Mouse (Mus musculus) lung, embryonic 16.5 days (tissue): Measurements from ENCODE around the gene Camkmt. TPM values are rescaled to one million over a fixed set of nuclear protein-coding genes. Genes with fewer than 3 reads are reported as not detected.

Experiments
- ATAC-seq: fragments of 200-750 bp; cut with Nextera tagmentation; 2 replicates; pipeline ENCODE4 v1.8.0; 2017; ENCODE audit warnings: low read depth, mild to moderate bottlenecking, moderate library complexity
- H3K27ac ChIP-seq: fragments of 300-500 bp; sonication (generic); 2 replicates; pipeline ENCODE4 v1.5.1; 2014; ENCODE audit warnings: mild to moderate bottlenecking, control low read depth, low read length
- H3K27me3 ChIP-seq: fragments of 300-500 bp; sonication (generic); 2 replicates; pipeline ENCODE4 v1.6.1; 2014; ENCODE audit warnings: low read depth, low read length, mixed read lengths; ENCODE audit not compliant: control insufficient read depth, insufficient read depth
- H3K36me3 ChIP-seq: fragments of 300-500 bp; sonication (generic); 2 replicates; pipeline ENCODE4 v1.6.1; 2014; ENCODE audit warnings: low read length; ENCODE audit not compliant: control insufficient read depth, insufficient read depth
- H3K4me1 ChIP-seq: fragments of 300-500 bp; sonication (generic); replicated peaks from 2 replicates; pipeline ENCODE4 v1.6.1; 2014; ENCODE audit warnings: low read length, mixed read lengths; ENCODE audit not compliant: control insufficient read depth, insufficient read depth
- H3K4me2 ChIP-seq: fragments of 300-500 bp; sonication (generic); 2 replicates; pipeline ENCODE4 v1.6.1; 2014; ENCODE audit warnings: low read depth, low read length, control low read depth
- H3K4me3 ChIP-seq: fragments of 300-500 bp; sonication (generic); 2 replicates; pipeline ENCODE4 v1.5.1; 2014; ENCODE audit warnings: mild to moderate bottlenecking, low read length, control low read depth
- H3K9ac ChIP-seq: fragments of 300-500 bp; sonication (generic); 2 replicates; pipeline ENCODE4 v1.6.1; 2014; ENCODE audit warnings: low read length, control low read depth
- H3K9me3 ChIP-seq: fragments of 300-500 bp; sonication (generic); 2 replicates; pipeline ENCODE4 v1.6.1; 2016; ENCODE audit warnings: low read length; ENCODE audit not compliant: control insufficient read depth
- WGBS: fragments of 180-500 bp; shearing (Covaris S2); extraction: QIAGEN DNeasy Blood & Tissue Kit; methylation state at CpG from one replicate; pipeline ENCODE4 v1.1.7; 2014; 5-methylcytosine and 5-hydroxymethylcytosine counted together
- polyA plus RNA-seq: library from polyadenylated mRNA; unstranded; fragments of >200 nt; fragmentation: Nextera tagmentation; extraction: Ambion mirVana; gene quantifications from 2 replicates; pipeline ENCODE4 v1.2.1, GENCODE M21; 2015

Camkmt gene
- polyA plus RNA-seq, 1 experiment from 2014 or later, result 10.9 TPM

DNA sequence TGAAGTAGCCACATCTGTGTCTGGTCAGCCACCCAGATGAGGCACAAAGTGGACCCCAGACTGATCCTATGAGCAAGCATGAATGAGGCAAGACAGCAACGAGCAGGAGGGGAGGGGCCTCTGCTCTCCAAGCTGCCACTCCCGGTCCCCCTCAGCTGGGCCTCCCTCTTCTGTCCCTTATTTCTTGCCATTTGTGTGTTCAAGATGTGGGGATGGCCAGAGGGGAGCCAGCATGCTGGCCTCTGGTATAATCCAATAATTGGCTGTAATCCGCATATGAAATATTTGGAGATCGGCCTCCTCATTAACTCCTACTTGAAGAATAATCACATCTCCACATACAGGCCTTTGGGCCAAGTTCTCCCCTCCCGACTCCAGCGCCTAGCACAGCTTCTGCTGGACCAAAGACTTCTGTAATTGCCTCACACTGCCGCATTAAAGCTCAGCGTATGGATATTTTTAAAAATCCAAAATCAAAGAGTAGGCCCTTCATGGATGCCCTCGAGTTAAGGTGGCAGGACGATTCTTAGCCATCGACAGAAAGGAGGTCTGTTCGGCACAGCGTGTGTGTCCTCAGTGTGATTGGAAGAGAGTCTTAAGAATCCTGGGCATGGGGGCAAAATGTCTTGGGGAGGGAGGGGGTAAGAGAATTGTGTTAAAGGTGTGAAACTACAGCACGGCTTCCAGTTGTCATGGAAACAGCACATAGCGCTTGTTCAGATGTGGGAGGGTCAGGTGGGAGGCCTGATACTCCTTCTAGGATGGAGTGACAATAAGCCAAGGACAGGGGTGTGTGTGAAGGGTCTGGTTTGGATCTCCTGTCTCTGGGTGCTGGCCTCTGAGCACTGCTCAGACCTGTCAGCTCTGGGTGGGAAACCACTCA is 416.1 kb downstream of the Camkmt start:
- H3K4me2 ChIP-seq, result no peak overlapping the region
- no peaks in the 10 kb centered on the region for H3K36me3 ChIP-seq
- H3K9ac ChIP-seq, result no peak overlapping the region
- no peak overlapping the region for H3K27ac ChIP-seq
- no peaks in the 10 kb centered on the region for H3K4me1 ChIP-seq
- H3K4me3 ChIP-seq, result no peak overlapping the region
- ATAC-seq, result no peak
- H3K27me3 ChIP-seq, result no peaks in the 10 kb centered on the region
- 77% methylated on average over 15 of the region's 15 CpGs for WGBS
- H3K9me3 ChIP-seq, result no peaks in the 10 kb centered on the region

GRCm38 (mm10) chr17:85507089-85507460 is 416.7 kb downstream of the Camkmt start:
- 88% methylated on average over 4 of the region's 4 CpGs for WGBS
- no peaks in the 10 kb centered on the region for H3K36me3 ChIP-seq
- no peaks in the 10 kb centered on the region for H3K27me3 ChIP-seq

More at GRCm38 (mm10) chr17:85507089-85507460, 416.7 kb downstream of the Camkmt start:
- Histone ChIP-seq H3K4me2 (no peak overlapping the region), H3K9me3 (no peaks in the 10 kb centered on the region), H3K9ac (no peak overlapping the region), H3K4me1 (no peaks in the 10 kb centered on the region), H3K27ac (no peak overlapping the region), H3K4me3 (no peak overlapping the region)
- ATAC-seq, result no peak

Other genes with a start within 250 kb of the Camkmt start
- gene Ppm1b, start 133.8 kb upstream of the Camkmt start, polyA plus RNA-seq, result 53.8 and 54.6 TPM in 2 replicates
- gene Slc3a1, start 62.2 kb upstream of the Camkmt start, polyA plus RNA-seq, result 0.59 TPM in 1 of 2 replicates, not detected in the other
- 24.6 and 26.0 TPM in 2 replicates for gene Prepl, start 311 bp upstream of the Camkmt start, polyA plus RNA-seq